Mouse (Mus musculus): Measurements from ENCODE around the gene Zfp341.

Gene Zfp341

GRCm38 (mm10) chr2:154674008-154674407 lies 60.9 kb downstream of the Zfp341 start:
- no peak for DNase-seq (ENCODE audit: extremely low spot score, low spot score)

GRCm38 (mm10) chr2:154676653-154677609 lies 63.8 kb downstream of the Zfp341 start:
- DNase-seq (ENCODE audit: extremely low spot score, low spot score), result peak; percentile 30

GRCm38 (mm10) chr2:154677651-154678139 lies 64.6 kb downstream of the Zfp341 start:
- peak; percentile 59 for DNase-seq (ENCODE audit: extremely low spot score, low spot score)

- DNase-seq (ENCODE audit: extremely low spot score, low spot score), result no peak
Measured at GRCm38 (mm10) chr2:154678995-154679394, 65.9 kb downstream of the Zfp341 start.

- no peak for DNase-seq (ENCODE audit: extremely low spot score, low spot score)
Measured at GRCm38 (mm10) chr2:154680337-154680736, 67.2 kb downstream of the Zfp341 start.

- DNase-seq (ENCODE audit: extremely low spot score, low spot score), result no peak
Measured at GRCm38 (mm10) chr2:154680941-154681340, 67.8 kb downstream of the Zfp341 start.

GRCm38 (mm10) chr2:154682712-154683111 lies 69.6 kb downstream of the Zfp341 start:
- no peak for DNase-seq (ENCODE audit: extremely low spot score, low spot score)

- no peak for DNase-seq (ENCODE audit: extremely low spot score, low spot score)
Measured at GRCm38 (mm10) chr2:154684901-154685470, 71.9 kb downstream of the Zfp341 start.

- no peak for DNase-seq (ENCODE audit: extremely low spot score, low spot score)
Measured at GRCm38 (mm10) chr2:154685772-154686171, 72.7 kb downstream of the Zfp341 start.

- DNase-seq (ENCODE audit: extremely low spot score, low spot score), result no peak
Measured at GRCm38 (mm10) chr2:154686819-154687218, 73.7 kb downstream of the Zfp341 start.

GRCm38 (mm10) chr2:154689391-154689790 lies 76.3 kb downstream of the Zfp341 start:
- no peak for DNase-seq (ENCODE audit: extremely low spot score, low spot score)

GRCm38 (mm10) chr2:154690959-154691358 lies 77.9 kb downstream of the Zfp341 start:
- DNase-seq (ENCODE audit: extremely low spot score, low spot score), result no peak

GRCm38 (mm10) chr2:154693186-154693940 lies 80.3 kb downstream of the Zfp341 start:
- no peak for DNase-seq (ENCODE audit: extremely low spot score, low spot score)

GRCm38 (mm10) chr2:154693941-154694256 lies 80.8 kb downstream of the Zfp341 start:
- DNase-seq (ENCODE audit: extremely low spot score, low spot score), result no peak

- no peak for DNase-seq (ENCODE audit: extremely low spot score, low spot score)
Measured at GRCm38 (mm10) chr2:154695690-154696089, 82.6 kb downstream of the Zfp341 start.
